Mouse (Mus musculus) MEL (cell line): ENCODE measurements at regions not wholly inside any gene's neighbourhood (a gene's known extent, or its start where the extent isn't known, plus 50 kb on each side); places are given as distances from the start of the nearest gene placed in this dataset.

Experiments used
- CTCF ChIP-seq, 3 experiments: IDR thresholded peaks in 2 of 3; conservative IDR thresholded peaks in 1 of 3; 2 replicates each; pipeline ENCODE4 v1.5.1; 2011 to 2012; ENCODE audit warnings: low read length in 3 of 3, low read depth in 2 of 3, mild to moderate bottlenecking in 2 of 3, improper control_type of control experiment in 1 of 3, inconsistent platforms in 1 of 3, mixed read lengths in 1 of 3, moderate library complexity in 1 of 3; ENCODE audit not compliant: control insufficient read depth in 1 of 3, insufficient read depth in 1 of 3, poor library complexity in 1 of 3, severe bottlenecking in 1 of 3
- EP300 ChIP-seq, 2 experiments: IDR thresholded peaks; 2 replicates each; pipeline ENCODE4 v1.6.1; 2011; ENCODE audit warnings: improper control_type of control experiment in 2 of 2, low read length in 2 of 2, low read depth in 1 of 2, mild to moderate bottlenecking in 1 of 2
- GATA1 ChIP-seq: IDR thresholded peaks from 2 replicates; pipeline ENCODE4 v1.6.1; 2011; ENCODE audit warnings: low read depth, low read length, improper control_type of control experiment
- HCFC1 ChIP-seq: IDR thresholded peaks from 2 replicates; pipeline ENCODE4 v1.6.1; 2012; ENCODE audit warnings: low read depth, mild to moderate bottlenecking, inconsistent platforms, low read length, improper control_type of control experiment, moderate library complexity
- POLR2A ChIP-seq, 2 experiments: IDR thresholded peaks; 2 replicates each; pipeline ENCODE4 v1.6.1; 2011 to 2012; ENCODE audit warnings: low read length in 2 of 2, mild to moderate bottlenecking in 2 of 2, control low read depth in 1 of 2, improper control_type of control experiment in 1 of 2, low read depth in 1 of 2, moderate library complexity in 1 of 2; ENCODE audit not compliant: control insufficient read depth in 1 of 2, insufficient read depth in 1 of 2, poor library complexity in 1 of 2
- USF1 ChIP-seq: IDR thresholded peaks from 2 replicates; pipeline ENCODE4 v1.6.1; 2014; ENCODE audit warnings: low read depth, mild to moderate bottlenecking, inconsistent platforms, low read length, improper control_type of control experiment, moderate library complexity
- ZMIZ1 ChIP-seq: IDR thresholded peaks from 2 replicates; pipeline ENCODE4 v1.6.1; 2012; ENCODE audit warnings: low read depth, mild to moderate bottlenecking, inconsistent platforms, low read length, improper control_type of control experiment, moderate library complexity
- ZNF384 ChIP-seq: IDR thresholded peaks from 2 replicates; pipeline ENCODE4 v1.6.1; 2012; ENCODE audit warnings: low read depth, mild to moderate bottlenecking, inconsistent platforms, low read length, improper control_type of control experiment

DNA sequence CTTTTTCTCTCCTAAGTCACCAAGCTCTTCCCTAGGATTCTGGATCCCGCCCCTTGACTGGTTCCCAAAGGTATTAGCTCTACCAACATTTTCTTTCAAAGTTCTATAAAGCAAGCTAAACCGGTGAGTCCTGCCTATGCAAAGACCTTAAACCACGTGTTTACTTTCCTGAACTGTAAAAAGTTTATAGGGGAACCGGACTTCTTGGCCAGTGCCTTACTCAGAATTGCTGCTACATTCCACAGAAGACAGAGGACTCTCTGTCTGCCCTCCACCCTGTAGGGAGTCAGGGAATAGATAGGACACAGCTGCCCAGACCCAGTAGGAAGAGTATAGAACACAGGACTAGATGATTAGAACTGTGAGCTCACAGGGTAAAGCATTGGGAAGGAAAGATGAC, 257.2 kb downstream of the Cdc5l start:
- no peak for TF ChIP-seq POLR2A (IDR thresholded peaks at IDR 0.05; ENCODE audit: control insufficient read depth in 1 of 2, insufficient read depth in 1 of 2, low read depth in 1 of 2, low read length in 2 of 2, poor library complexity in 1 of 2)
- TF ChIP-seq CTCF (IDR thresholded peaks at IDR 0.05 in 2 of 3, conservative IDR thresholded peaks at IDR 0.05 in 1 of 3; ENCODE audit: control insufficient read depth in 1 of 3, insufficient read depth in 1 of 3, low read depth in 2 of 3, low read length in 3 of 3, poor library complexity in 1 of 3, severe bottlenecking in 1 of 3): no peak
- TF ChIP-seq ZNF384: no peak
- TF ChIP-seq USF1: no peak
- TF ChIP-seq ZMIZ1: no peak
- no peak for TF ChIP-seq HCFC1
- no peak for TF ChIP-seq EP300 (IDR thresholded peaks at IDR 0.05; ENCODE audit: low read depth in 1 of 2, low read length in 2 of 2)
- no peak for TF ChIP-seq GATA1
